Mouse (Mus musculus) intestine, postnatal 0 days (tissue): ENCODE measurements at regions not wholly inside any gene's neighbourhood (a gene's known extent, or its start where the extent isn't known, plus 50 kb on each side); places are given as distances from the start of the nearest gene placed in this dataset.
"Not testable (repeated sequence)": the region's sequence is repeated elsewhere in the genome, so short reads cannot be mapped to it uniquely, and the experiment has no call there.

ENCODE experiments used
- ATAC-seq: fragments of 200-750 bp; cut with Nextera tagmentation; 2 replicates; pipeline ENCODE4 v1.8.0; 2017; ENCODE audit warnings: mild to moderate bottlenecking, moderate TSS enrichment, moderate library complexity
- H3K27ac ChIP-seq: fragments of 300-500 bp; sonication (generic); 2 replicates; pipeline ENCODE4 v1.5.1; 2014; ENCODE audit warnings: mild to moderate bottlenecking, low read depth, low read length, moderate library complexity
- H3K27me3 ChIP-seq: fragments of 300-500 bp; sonication (generic); replicated peaks from 2 replicates; pipeline ENCODE4 v1.6.1; 2014; ENCODE audit warnings: low read length, mixed read lengths; ENCODE audit not compliant: control insufficient read depth, insufficient read depth
- H3K36me3 ChIP-seq: fragments of 300-500 bp; sonication (generic); 2 replicates; pipeline ENCODE4 v1.6.1; 2014; ENCODE audit warnings: mild to moderate bottlenecking, moderate library complexity; ENCODE audit not compliant: control insufficient read depth, insufficient read depth
- H3K4me1 ChIP-seq: fragments of 300-500 bp; sonication (generic); replicated peaks from 2 replicates; pipeline ENCODE4 v1.6.1; 2014; ENCODE audit warnings: antibody characterized with exemption, low read length, mixed read lengths; ENCODE audit not compliant: control insufficient read depth, insufficient read depth
- H3K4me2 ChIP-seq: fragments of 300-500 bp; sonication (generic); replicated peaks from 2 replicates; pipeline ENCODE4 v1.6.1; 2014; ENCODE audit warnings: low read depth, mild to moderate bottlenecking, moderate library complexity
- H3K4me3 ChIP-seq: fragments of 300-500 bp; sonication (generic); 2 replicates; pipeline ENCODE4 v1.5.1; 2014; ENCODE audit warnings: low read depth, low read length
- H3K9ac ChIP-seq: fragments of 300-500 bp; sonication (generic); 2 replicates; pipeline ENCODE4 v1.6.1; 2014; ENCODE audit warnings: mild to moderate bottlenecking, low read depth, low read length
- H3K9me3 ChIP-seq: fragments of 300-500 bp; sonication (generic); 2 replicates; pipeline ENCODE4 v1.6.1; 2016; ENCODE audit warnings: mixed run types; ENCODE audit not compliant: control insufficient read depth
- CTCF ChIP-seq: sonication (generic); IDR thresholded peaks from 2 replicates; pipeline ENCODE4 v1.5.1; 2016; ENCODE audit warnings: low read depth, mild to moderate bottlenecking, control low read depth, antibody characterized with exemption, moderate library complexity
- WGBS: fragments of 180-500 bp; shearing (Covaris S2); extraction: QIAGEN DNeasy Blood & Tissue Kit; methylation state at CpG from one replicate; pipeline ENCODE4 v1.1.7; 2014; 5-methylcytosine and 5-hydroxymethylcytosine counted together

GRCm38 (mm10) chr6:67790742-67791141, 255.1 kb upstream of the Tacstd2 start:
- Histone ChIP-seq H3K9me3 (no peaks in the 10 kb centered on the region), H3K9ac (no peak overlapping the region), H3K4me1 (no peaks in the 10 kb centered on the region), H3K4me3 (no peak overlapping the region), H3K27ac (no peak overlapping the region), H3K27me3 (no peaks in the 10 kb centered on the region), H3K36me3 (no peaks in the 10 kb centered on the region), H3K4me2 (no peak overlapping the region)
- no peak for TF ChIP-seq CTCF
- WGBS: 85% methylated on average over 1 of the region's 1 CpGs
- ATAC-seq: no peak

GRCm38 (mm10) chr6:67787091-67787765, 251.6 kb upstream of the Tacstd2 start:
- H3K9ac ChIP-seq: no peak overlapping the region
- no peak overlapping the region for H3K4me2 ChIP-seq
- H3K4me1 ChIP-seq: no peaks in the 10 kb centered on the region
- no peak for ATAC-seq
- H3K9me3 ChIP-seq: no peaks in the 10 kb centered on the region
- H3K27me3 ChIP-seq: no peaks in the 10 kb centered on the region
- no peak overlapping the region for H3K4me3 ChIP-seq
- TF ChIP-seq CTCF: no peak
- WGBS: 70% methylated on average over 7 of the region's 7 CpGs
- no peaks in the 10 kb centered on the region for H3K36me3 ChIP-seq
- H3K27ac ChIP-seq: no peak overlapping the region

GRCm38 (mm10) chr6:67778883-67779282, 243.3 kb upstream of the Tacstd2 start:
- Histone ChIP-seq H3K36me3 (no peaks in the 10 kb centered on the region), H3K4me3 (no peak overlapping the region), H3K4me1 (no peaks in the 10 kb centered on the region), H3K9ac (no peak overlapping the region), H3K4me2 (no peak overlapping the region), H3K27me3 (no peaks in the 10 kb centered on the region), H3K27ac (no peak overlapping the region), H3K9me3 (no peaks in the 10 kb centered on the region)
- WGBS: 75% methylated on average over 4 of the region's 4 CpGs
- ATAC-seq: no peak
- TF ChIP-seq CTCF: no peak

- TF ChIP-seq CTCF: peak; percentile 35; the same call in 1 of the 2 replicates
- not testable (repeated sequence) for H3K4me1 ChIP-seq, H3K9me3 ChIP-seq, H3K4me2 ChIP-seq, H3K27ac ChIP-seq, H3K4me3 ChIP-seq, H3K36me3 ChIP-seq, H3K9ac ChIP-seq, ATAC-seq, H3K27me3 ChIP-seq
- 82% methylated on average over 1 of the region's 1 CpGs for WGBS
Observed at GRCm38 (mm10) chr6:67754102-67754501, 218.5 kb upstream of the Tacstd2 start.

- no peak overlapping the region for H3K27ac ChIP-seq
- H3K9me3 ChIP-seq: no peaks in the 10 kb centered on the region
- no peaks in the 10 kb centered on the region for H3K27me3 ChIP-seq
- 48% methylated on average over 1 of the region's 1 CpGs for WGBS
- H3K36me3 ChIP-seq: no peaks in the 10 kb centered on the region
- no peak overlapping the region for H3K4me3 ChIP-seq
- no peak overlapping the region for H3K9ac ChIP-seq
- no peak for ATAC-seq
- no peak for TF ChIP-seq CTCF
- H3K4me2 ChIP-seq: no peak overlapping the region
- no peaks in the 10 kb centered on the region for H3K4me1 ChIP-seq
Observed at GRCm38 (mm10) chr6:67725611-67726010, 190.0 kb upstream of the Tacstd2 start.

GRCm38 (mm10) chr6:67698952-67699351, 163.4 kb upstream of the Tacstd2 start:
- not testable (repeated sequence) for H3K27me3 ChIP-seq, H3K9me3 ChIP-seq, H3K4me2 ChIP-seq, H3K27ac ChIP-seq, H3K9ac ChIP-seq, H3K4me3 ChIP-seq, H3K36me3 ChIP-seq, H3K4me1 ChIP-seq, ATAC-seq
- 20% methylated on average over 5 of the region's 7 CpGs for WGBS
- TF ChIP-seq CTCF: peak; percentile 42

- not testable (repeated sequence) for H3K4me3 ChIP-seq, H3K4me1 ChIP-seq, H3K27me3 ChIP-seq, H3K4me2 ChIP-seq, H3K9ac ChIP-seq, H3K36me3 ChIP-seq, H3K27ac ChIP-seq, ATAC-seq, H3K9me3 ChIP-seq
- WGBS: 71% methylated on average over 3 of the region's 3 CpGs
Observed at GRCm38 (mm10) chr6:67690997-67691396, 155.4 kb upstream of the Tacstd2 start.

GRCm38 (mm10) chr6:67683105-67683504, 147.5 kb upstream of the Tacstd2 start:
- H3K4me3 ChIP-seq, H3K4me1 ChIP-seq: not testable (repeated sequence)
- 65% methylated on average over 3 of the region's 3 CpGs for WGBS

GRCm38 (mm10) chr6:67681641-67682040, 146.0 kb upstream of the Tacstd2 start:
- H3K4me3 ChIP-seq, H3K27me3 ChIP-seq, ATAC-seq, H3K4me1 ChIP-seq, H3K27ac ChIP-seq, H3K9me3 ChIP-seq, H3K36me3 ChIP-seq, H3K9ac ChIP-seq, H3K4me2 ChIP-seq: not testable (repeated sequence)
- 50% methylated on average over 10 of the region's 10 CpGs for WGBS

More at GRCm38 (mm10) chr6:67683105-67683504, 147.5 kb upstream of the Tacstd2 start:
- H3K27ac ChIP-seq, H3K36me3 ChIP-seq, H3K9me3 ChIP-seq, H3K9ac ChIP-seq, H3K4me2 ChIP-seq, H3K27me3 ChIP-seq, ATAC-seq: not testable (repeated sequence)
